Mouse (Mus musculus) kidney, adult 8-10 months (tissue): ENCODE measurements around the gene Pygo2.
"Not testable (repeated sequence)": the region's sequence is repeated elsewhere in the genome, so short reads cannot be mapped to it uniquely, and the experiment has no call there.

ENCODE experiments used
- DNase-seq, 2 experiments: peaks; one replicate each; pipeline ENCODE4 v3.0.0; 2022

The Pygo2 gene

DNA sequence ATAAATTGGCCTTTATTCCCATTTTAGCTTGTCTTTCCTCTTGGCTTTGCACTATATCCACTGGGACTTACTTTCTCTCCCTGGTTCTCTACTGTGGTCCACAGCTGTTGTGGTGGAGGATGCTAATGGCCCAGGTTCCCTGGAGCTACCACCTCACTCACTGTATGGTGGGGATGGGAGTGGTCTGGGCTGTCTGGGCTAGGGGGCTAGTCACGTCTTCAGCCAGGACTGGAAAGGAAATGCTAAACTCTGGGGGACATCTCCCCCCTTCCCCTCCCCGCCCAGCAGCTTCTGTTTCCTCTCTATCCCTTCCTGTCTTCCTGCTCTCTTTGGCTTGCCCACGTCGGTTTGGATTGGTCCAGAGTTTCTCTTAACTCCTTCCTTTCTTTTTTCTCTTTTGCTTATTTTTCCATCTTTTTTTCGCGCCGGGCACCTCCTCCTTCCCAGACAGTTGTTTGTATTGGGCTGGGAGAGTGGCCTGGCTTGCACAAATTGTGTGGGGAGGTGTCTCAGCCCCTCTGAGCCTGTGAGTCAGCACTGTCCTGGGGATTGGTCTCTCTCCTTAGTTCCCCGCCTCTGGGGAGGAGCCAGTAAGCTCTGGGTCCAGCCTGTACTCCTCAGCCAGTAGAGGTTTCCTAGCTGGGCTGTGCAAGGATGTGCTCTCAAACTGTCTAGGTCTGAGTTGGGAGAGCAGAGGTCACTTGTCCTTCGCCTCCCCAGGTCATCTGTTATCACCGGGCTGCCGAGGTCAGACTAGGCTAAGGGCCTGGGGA lies 8.8 kb upstream of the Pygo2 start:
- DNase-seq, result peak; percentile 74 to 77

DNA sequence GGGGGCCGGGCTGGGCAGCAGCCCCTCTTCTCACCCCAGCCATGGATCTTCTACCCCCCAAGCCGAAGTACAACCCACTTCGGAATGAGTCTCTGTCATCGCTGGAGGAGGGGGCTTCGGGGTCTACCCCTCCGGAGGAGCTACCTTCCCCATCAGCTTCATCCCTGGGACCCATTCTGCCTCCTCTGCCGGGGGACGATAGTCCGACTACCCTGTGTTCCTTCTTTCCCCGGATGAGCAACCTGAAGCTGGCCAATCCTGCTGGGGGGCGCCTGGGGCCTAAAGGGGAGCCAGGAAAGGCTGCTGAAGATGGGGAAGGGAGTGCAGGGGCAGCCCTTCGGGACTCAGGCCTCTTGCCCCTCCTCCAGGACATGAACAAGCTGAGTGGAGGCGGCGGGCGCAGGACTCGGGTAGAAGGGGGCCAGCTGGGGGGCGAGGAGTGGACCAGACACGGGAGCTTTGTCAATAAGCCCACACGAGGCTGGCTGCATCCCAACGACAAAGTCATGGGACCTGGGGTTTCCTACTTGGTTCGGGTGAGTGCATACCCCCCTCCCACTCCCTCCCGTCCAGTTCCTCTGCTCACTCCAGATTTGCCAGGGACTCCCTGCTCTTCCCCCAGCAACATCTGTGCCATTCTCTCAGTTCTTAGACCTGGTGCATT lies 8.1 kb upstream of the Pygo2 start:
- DNase-seq, result no peak

DNA sequence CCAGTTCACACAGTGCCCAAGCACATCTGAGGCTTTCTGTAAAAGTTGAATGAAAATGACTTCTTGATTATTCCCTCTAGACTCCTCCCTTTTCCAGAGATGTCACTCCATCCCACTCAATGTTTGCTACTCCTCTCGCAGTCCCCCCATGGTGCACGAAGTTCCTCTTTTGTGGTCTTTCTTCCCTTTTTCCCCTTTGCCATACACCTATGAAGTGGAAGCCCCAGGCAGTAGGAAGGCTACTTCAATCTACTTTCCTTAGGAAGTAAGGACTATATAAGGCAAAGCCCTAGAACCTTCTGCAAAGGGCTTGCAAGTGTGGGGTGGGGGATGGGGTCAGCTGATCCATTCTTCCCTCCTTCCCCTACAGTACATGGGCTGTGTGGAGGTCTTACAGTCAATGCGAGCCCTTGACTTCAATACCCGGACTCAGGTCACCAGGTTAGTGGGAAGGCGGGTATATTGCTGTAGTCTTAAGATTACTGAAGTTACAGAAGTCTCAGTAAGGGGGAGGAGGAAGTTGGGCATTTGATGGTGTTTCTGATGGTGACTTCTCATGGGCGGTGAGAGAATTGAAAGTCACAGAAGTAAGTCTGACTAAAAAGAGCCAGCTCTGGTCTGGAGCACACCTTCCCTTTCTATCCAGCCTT lies 7.3 kb upstream of the Pygo2 start:
- DNase-seq, result no peak

DNA sequence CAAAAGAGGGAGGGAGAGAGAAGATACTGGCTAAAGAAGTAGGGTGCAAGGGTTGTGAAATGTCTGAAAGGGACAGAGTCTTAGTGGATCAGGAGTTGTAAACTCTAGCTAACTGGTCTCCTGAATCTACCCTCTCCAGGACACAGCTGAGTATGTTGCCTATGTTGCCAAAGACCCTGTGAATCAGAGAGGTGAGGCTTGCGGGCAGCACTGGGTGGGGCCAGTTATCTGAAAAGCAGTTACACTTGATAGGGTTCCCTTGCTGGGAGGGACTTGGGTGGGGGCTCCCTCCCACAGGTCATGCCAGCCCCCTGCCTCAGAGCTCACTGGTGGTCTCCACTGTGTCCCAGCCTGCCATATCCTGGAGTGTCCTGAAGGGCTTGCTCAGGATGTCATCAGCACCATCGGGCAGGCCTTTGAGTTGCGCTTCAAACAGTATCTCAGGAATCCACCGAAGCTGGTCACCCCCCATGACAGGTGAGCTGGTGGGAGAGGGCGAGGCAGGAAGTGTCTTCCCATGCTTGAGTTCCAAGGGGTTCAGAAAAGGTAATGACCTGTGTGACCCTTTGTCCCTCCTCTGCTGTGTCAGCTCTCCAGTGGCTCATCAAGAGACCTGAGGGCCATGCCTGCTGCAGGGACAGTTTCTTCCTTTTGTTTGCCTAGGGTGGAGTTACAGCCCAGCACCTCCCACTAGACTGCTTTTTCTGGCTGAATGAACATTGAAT lies 5.4 kb upstream of the Pygo2 start:
- DNase-seq, result no peak

GRCm38 (mm10) chr3:89425141-89425525 lies 4.9 kb upstream of the Pygo2 start:
- DNase-seq, result no peak

- DNase-seq, result no peak
These were observed 4.1 kb upstream of the Pygo2 start for GRCm38 (mm10) chr3:89425876-89426275.

DNA sequence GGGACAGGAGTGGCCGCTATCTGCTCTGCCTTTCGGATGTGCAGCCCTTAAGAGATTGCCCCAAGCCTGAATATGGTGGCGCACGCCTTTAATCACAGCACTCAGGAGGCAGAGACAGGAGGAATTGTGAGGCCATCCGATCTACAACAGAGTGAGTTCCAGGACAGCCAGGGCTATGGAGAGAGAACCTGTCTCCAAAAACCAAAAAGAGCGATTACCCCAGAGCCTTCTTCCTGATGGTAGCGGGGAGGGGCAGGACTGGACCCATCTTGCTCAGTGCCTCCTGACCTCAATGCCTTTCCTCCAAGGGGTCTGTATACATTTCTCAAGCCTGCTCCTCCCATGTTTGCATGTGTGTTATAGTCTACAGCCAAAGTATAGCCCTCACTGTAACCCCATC lies 993 bp upstream of the Pygo2 start:
- not testable (repeated sequence) for DNase-seq

- no peak for DNase-seq
These were observed 2.6 kb downstream of the Pygo2 start for GRCm38 (mm10) chr3:89432606-89433005.

- no peak for DNase-seq
These were observed 4.5 kb downstream of the Pygo2 start for GRCm38 (mm10) chr3:89434532-89434931.

- no peak for DNase-seq
These were observed 5.0 kb downstream of the Pygo2 start for GRCm38 (mm10) chr3:89435041-89435440.

DNA sequence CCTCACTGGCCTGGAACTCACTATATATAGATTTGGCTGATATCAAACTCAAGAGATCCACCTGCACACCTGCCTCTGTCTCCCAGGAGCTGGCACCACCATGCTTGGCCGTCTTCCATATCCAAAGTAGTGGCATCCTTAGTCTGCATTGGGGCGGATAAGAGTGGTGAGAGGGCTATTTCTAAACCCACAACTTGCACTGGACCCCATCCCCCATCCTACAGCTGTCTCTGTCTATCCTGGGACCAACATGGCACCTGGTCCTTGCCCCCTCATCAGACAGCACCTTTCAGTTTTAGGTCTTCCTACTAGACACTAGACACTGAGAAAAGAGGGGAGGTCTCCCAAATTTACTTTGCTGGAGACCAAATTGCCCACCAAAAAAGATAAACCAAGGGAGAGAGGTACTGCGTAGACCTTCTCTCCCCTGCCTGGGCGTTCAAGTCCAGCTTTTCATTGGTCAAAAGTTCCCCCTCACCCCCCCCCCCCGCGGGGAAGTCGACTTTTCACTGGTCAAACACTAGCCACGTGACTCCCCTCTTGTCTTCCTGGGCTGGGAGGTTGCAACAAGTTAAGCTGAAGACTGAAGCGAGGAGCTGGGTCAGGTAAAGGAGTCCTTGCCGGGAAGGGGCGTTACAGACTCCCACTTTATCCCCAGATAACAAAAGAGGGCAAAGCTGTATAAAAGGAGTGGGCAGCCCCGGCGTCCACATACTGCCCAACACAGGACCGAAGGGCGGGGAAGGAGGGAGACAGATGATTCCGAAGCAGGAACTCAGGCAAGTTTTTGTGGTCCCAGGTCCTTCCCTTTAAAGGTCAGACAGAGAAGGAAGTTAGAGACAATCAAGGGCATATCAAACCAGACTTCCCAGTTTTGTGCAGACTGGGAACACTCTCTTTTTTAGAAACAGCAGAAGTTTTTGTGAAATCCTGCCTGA lies 6.4 kb downstream of the Pygo2 start, which contains the start of gene Pbxip1:
Pbxip1 (plus strand) TSS at position 531 of the 938 bp plus-strand sequence.
- DNase-seq, result peak; percentile 71 to 76

GRCm38 (mm10) chr3:89437269-89437668 lies 7.3 kb downstream of the Pygo2 start:
- DNase-seq, result no peak

DNA sequence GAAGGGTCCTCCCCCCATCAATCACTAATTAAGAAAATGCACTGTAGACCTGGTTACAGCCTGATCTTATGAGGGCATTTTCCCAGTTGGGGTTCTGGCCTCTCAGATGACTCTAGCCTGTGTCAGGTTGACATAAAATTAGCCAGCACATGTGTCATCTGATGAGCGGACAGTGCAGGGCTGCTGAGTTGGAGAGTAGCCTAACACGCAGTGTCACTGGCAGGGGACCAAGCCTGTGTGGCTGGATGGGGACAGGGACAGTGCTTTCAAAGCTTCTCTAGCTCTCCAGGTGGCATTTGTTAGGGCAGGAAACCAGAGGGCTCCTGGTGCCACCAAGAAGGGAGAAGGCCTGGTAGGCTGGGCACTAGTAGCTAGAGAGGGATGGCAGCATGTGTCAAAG lies 10.7 kb downstream of the Pygo2 start:
- DNase-seq, result no peak

GRCm38 (mm10) chr3:89448720-89449537 lies 18.9 kb downstream of the Pygo2 start:
- DNase-seq, result peak; percentile 47 to 49

- peak; percentile 73 to 78 for DNase-seq
These were observed 19.5 kb downstream of the Pygo2 start for GRCm38 (mm10) chr3:89449541-89449940.

- DNase-seq, result no peak
These were observed 21.9 kb downstream of the Pygo2 start for GRCm38 (mm10) chr3:89451916-89452315.

- DNase-seq, result no peak
These were observed 24.6 kb downstream of the Pygo2 start, which contains the start of gene Pmvk for GRCm38 (mm10) chr3:89454401-89455177. Gene Pmvk (plus strand): TSS chr3:89454541.

DNA sequence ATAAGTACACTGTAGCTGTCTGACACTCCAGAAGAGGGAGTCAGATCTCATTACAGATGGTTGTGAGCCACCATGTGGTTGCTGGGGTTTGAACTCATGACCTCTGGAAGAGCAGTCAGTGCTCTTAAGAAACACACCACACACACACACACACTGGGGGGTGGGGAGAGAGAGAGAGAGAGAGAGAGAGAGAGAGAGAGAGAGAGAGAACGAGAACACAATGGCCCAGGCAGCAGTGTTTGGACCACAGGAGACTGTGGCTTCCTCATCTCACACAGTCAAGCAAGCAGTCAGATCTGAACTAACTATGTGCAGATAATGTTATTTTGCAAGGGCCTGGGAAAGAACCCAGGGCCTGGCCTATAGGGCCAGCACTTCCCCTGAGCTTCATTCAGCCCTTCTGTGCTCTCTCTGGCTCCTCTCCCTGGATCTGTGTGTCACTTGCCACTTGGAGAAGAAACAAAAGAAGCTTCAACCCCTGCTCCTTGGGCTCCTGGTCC lies 25.8 kb downstream of the Pygo2 start:
- DNase-seq, result no peak

DNA sequence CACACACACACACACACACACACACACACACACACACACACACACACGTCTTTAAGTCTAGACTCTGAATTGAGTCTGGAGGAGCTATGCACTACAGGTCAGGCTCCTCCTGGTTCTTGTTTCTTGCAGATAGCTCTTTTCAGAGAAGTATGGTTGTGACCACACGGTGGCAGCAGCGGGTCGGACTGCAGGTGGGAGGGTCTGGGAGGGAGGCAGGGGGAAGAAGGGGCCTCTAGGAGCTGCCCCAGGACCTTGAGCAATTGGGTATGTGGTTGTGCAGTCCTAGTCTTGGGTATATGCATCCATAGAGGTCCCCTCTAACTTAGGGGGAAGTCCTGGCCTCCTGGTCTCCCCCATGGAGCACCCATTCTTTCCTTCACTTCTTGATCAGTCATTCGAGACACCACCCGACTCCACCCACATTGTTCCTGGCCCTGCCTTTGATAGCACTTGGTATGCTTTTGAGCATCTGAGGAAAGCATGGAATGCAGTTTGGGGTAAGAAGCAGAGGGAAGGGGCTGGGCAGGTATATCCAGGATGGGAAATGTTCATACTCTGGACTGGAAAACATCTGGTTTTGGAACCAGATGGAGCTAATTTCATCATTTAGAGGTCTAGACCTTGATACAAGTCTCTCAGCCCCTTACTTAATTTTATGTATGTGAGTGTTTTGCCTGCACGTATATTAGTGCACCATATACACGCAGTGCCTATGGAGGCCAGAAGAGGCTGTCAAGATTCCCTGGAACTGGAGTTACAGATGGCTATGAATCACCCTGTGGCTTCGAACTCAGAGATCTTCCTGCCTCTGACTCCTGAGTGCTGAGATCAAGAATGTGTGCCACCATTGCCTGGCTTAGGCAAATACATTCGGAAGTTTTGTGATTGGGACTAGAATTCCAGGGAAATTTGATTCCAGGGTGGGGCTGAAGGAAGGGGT lies 27.0 kb downstream of the Pygo2 start:
- peak; percentile 54 to 77 for DNase-seq
